Mouse (Mus musculus): ENCODE results near the gene Hs3st2. TPM values are rescaled to one million over a fixed set of nuclear protein-coding genes. Genes with fewer than 3 reads are reported as not detected.

The Hs3st2 gene
- polyA plus RNA-seq, 1 experiment from 2014 or later = 0.96 TPM

DNA sequence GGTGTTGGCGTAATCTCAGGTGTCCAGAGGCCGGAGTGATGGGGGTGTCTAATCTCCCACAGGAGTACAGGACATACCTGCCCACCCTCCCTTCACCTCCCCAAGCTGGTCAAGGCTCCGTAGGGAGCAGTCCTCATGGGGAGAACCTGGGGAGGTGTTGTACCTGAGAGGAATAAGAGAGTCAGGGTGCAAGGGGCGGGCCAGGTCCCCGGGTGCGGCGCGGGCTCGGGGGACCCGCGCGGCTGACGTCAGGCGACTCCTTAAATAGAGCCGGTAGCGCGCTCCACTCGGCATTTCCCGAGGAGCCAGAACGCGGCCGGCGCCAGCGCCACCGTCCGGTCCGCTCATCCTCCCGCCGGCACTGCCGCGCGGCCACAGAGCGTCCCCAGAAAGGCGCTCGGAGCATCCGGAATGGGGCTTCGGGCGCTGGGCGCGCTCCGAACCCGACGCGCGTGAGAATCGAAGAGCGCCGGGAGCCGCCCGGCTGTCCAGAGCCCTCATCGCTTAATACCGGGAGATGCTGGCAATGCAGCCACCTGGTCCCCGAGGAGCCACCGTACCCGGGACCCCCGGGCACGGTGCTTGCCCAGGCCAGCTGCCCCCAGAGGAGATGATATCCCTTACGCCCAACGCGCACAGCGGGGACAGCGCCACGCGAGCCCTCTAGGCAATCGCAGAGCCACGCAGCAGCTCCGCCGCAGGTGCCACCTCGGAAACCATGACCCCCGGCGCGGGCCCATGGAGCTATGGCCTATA, 503 bp downstream of the Hs3st2 start:
- Histone ChIP-seq H3K4me2 (peak overlapping the region; percentile 48), H3K36me3 (ENCODE audit: control insufficient read depth, insufficient read depth, low read length) (no peaks in the 10 kb centered on the region), H3K27me3 (replicated peaks; ENCODE audit: control insufficient read depth, insufficient read depth, low read length) (peaks cover 32% of the 10 kb centered on the region), H3K9me3 (ENCODE audit: control insufficient read depth, low read length) (no peaks in the 10 kb centered on the region), H3K27ac (ENCODE audit: low read depth, low read length) (no peak overlapping the region), H3K4me3 (ENCODE audit: low read depth, low read length) (peak overlapping the region; percentile 28), H3K9ac (ENCODE audit: low read depth, low read length) (no peak overlapping the region), H3K4me1 (replicated peaks; ENCODE audit: control insufficient read depth, insufficient read depth, low read length) (no peaks in the 10 kb centered on the region)
- 5% methylated on average over 72 of the region's 72 CpGs for WGBS
- no peak; the same call in 1 of the 2 replicates for ATAC-seq (replicated peaks; ENCODE audit: low FRiP score)
- peak; percentile 32 for DNase-seq (ENCODE audit: low spot score)

DNA sequence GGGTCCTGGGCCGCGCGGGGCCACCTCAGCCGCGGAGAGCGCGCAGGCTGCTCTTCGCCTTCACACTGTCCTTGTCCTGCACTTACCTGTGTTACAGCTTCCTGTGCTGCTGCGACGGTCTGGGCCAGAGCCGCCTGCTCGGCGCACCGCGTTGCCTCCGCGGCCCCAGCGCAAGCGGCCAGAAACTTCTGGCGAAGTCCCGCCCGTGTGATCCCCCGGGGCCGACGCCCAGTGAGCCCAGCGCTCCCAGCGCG, 1.0 kb downstream of the Hs3st2 start:
- H3K27me3 ChIP-seq (replicated peaks; ENCODE audit: control insufficient read depth, insufficient read depth, low read length) = peaks cover 32% of the 10 kb centered on the region
- H3K4me1 ChIP-seq (replicated peaks; ENCODE audit: control insufficient read depth, insufficient read depth, low read length) = no peaks in the 10 kb centered on the region
- ATAC-seq (replicated peaks; ENCODE audit: low FRiP score) = no peak
- H3K4me2 ChIP-seq = peak overlapping the region; percentile 48
- no peaks in the 10 kb centered on the region for H3K36me3 ChIP-seq (ENCODE audit: control insufficient read depth, insufficient read depth, low read length)
- DNase-seq (ENCODE audit: low spot score) = no peak
- no peaks in the 10 kb centered on the region for H3K9me3 ChIP-seq (ENCODE audit: control insufficient read depth, low read length)
- H3K9ac ChIP-seq (ENCODE audit: low read depth, low read length) = no peak overlapping the region
- H3K4me3 ChIP-seq (ENCODE audit: low read depth, low read length) = peak overlapping the region; percentile 28
- H3K27ac ChIP-seq (ENCODE audit: low read depth, low read length) = no peak overlapping the region
- under 1% methylated on average over 28 of the region's 28 CpGs for WGBS

DNA sequence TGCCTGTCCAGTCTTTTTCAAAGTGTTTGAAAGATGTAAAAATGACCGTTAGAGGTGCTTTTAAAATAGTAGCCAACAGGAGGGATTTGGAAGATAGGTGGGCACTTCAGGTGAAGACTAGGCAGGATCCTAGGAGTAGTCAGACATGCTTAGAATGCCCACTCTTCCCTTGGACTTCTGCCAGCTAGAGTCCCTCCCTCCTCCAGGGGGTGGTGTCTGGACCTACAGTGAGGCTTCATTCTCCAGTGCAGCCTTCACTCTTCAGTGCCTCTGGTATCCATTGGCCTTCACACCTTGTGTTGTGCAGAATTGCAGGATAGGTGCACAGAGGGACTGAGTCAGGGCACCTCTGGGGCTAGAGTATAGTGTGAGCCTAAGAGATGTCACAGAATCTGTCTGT, 2.2 kb downstream of the Hs3st2 start:
- no peak overlapping the region for H3K27ac ChIP-seq (ENCODE audit: low read depth, low read length)
- H3K36me3 ChIP-seq (ENCODE audit: control insufficient read depth, insufficient read depth, low read length) = no peaks in the 10 kb centered on the region
- H3K4me1 ChIP-seq (replicated peaks; ENCODE audit: control insufficient read depth, insufficient read depth, low read length) = no peaks in the 10 kb centered on the region
- no peak overlapping the region for H3K9ac ChIP-seq (ENCODE audit: low read depth, low read length)
- H3K4me2 ChIP-seq = no peak overlapping the region
- DNase-seq (ENCODE audit: low spot score) (no peak), ATAC-seq (replicated peaks; ENCODE audit: low FRiP score) (no peak)
- peaks cover 32% of the 10 kb centered on the region for H3K27me3 ChIP-seq (replicated peaks; ENCODE audit: control insufficient read depth, insufficient read depth, low read length)
- no peak overlapping the region for H3K4me3 ChIP-seq (ENCODE audit: low read depth, low read length)
- no peaks in the 10 kb centered on the region for H3K9me3 ChIP-seq (ENCODE audit: control insufficient read depth, low read length)
- WGBS = 81% methylated on average over 1 of the region's 1 CpGs

- Histone ChIP-seq H3K4me2 (no peak overlapping the region), H3K27ac (ENCODE audit: low read depth, low read length) (no peak overlapping the region), H3K4me3 (ENCODE audit: low read depth, low read length) (no peak overlapping the region), H3K9me3 (ENCODE audit: control insufficient read depth, low read length) (no peaks in the 10 kb centered on the region), H3K9ac (ENCODE audit: low read depth, low read length) (no peak overlapping the region), H3K4me1 (replicated peaks; ENCODE audit: control insufficient read depth, insufficient read depth, low read length) (no peaks in the 10 kb centered on the region), H3K27me3 (replicated peaks; ENCODE audit: control insufficient read depth, insufficient read depth, low read length) (peaks cover 32% of the 10 kb centered on the region), H3K36me3 (ENCODE audit: control insufficient read depth, insufficient read depth, low read length) (no peaks in the 10 kb centered on the region)
- DNase-seq (ENCODE audit: low spot score) (no peak), ATAC-seq (replicated peaks; ENCODE audit: low FRiP score) (no peak)
- 70% methylated on average over 2 of the region's 2 CpGs for WGBS
Measured at GRCm38 (mm10) chr7:121394875-121395274, 3.2 kb downstream of the Hs3st2 start.

- no peak overlapping the region for H3K27ac ChIP-seq (ENCODE audit: low read depth, low read length)
- H3K4me1 ChIP-seq (replicated peaks; ENCODE audit: control insufficient read depth, insufficient read depth, low read length) = no peaks in the 10 kb centered on the region
- H3K27me3 ChIP-seq (replicated peaks; ENCODE audit: control insufficient read depth, insufficient read depth, low read length) = no peaks in the 10 kb centered on the region
- H3K4me3 ChIP-seq (ENCODE audit: low read depth, low read length) = no peak overlapping the region
- H3K4me2 ChIP-seq = no peak overlapping the region
- no peaks in the 10 kb centered on the region for H3K36me3 ChIP-seq (ENCODE audit: control insufficient read depth, insufficient read depth, low read length)
- no peaks in the 10 kb centered on the region for H3K9me3 ChIP-seq (ENCODE audit: control insufficient read depth, low read length)
- WGBS = 83% methylated on average over 11 of the region's 11 CpGs
- ATAC-seq (replicated peaks; ENCODE audit: low FRiP score) (no peak), DNase-seq (ENCODE audit: low spot score) (no peak)
- no peak overlapping the region for H3K9ac ChIP-seq (ENCODE audit: low read depth, low read length)
Measured at GRCm38 (mm10) chr7:121410716-121411506, 19.3 kb downstream of the Hs3st2 start.

DNA sequence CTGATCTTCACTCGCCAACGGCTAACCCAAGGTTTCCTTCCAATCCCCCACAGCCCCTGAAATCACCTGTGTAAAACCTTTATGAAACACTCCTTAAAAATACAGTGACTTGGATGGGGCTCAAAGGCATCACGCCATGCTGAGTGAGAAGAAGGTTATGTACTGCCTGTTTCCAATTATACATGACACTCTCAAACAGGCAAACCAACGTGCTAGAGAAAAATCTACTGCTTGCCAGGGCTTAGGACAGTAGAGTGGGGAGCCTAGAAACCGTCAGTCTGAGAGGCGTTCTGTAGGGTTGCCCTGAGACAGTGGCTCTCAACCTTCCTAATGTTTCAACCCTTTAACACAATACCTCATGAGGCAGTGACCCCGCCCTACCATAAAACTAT, 19.8 kb downstream of the Hs3st2 start:
- no peak overlapping the region for H3K9ac ChIP-seq (ENCODE audit: low read depth, low read length)
- H3K4me2 ChIP-seq = no peak overlapping the region
- H3K36me3 ChIP-seq (ENCODE audit: control insufficient read depth, insufficient read depth, low read length) = no peaks in the 10 kb centered on the region
- no peak overlapping the region for H3K27ac ChIP-seq (ENCODE audit: low read depth, low read length)
- no peak overlapping the region for H3K4me3 ChIP-seq (ENCODE audit: low read depth, low read length)
- ATAC-seq (replicated peaks; ENCODE audit: low FRiP score) (no peak), DNase-seq (ENCODE audit: low spot score) (no peak)
- H3K27me3 ChIP-seq (replicated peaks; ENCODE audit: control insufficient read depth, insufficient read depth, low read length) = no peaks in the 10 kb centered on the region
- WGBS = 83% methylated on average over 7 of the region's 7 CpGs
- no peaks in the 10 kb centered on the region for H3K4me1 ChIP-seq (replicated peaks; ENCODE audit: control insufficient read depth, insufficient read depth, low read length)
- no peaks in the 10 kb centered on the region for H3K9me3 ChIP-seq (ENCODE audit: control insufficient read depth, low read length)

- no peaks in the 10 kb centered on the region for H3K36me3 ChIP-seq (ENCODE audit: control insufficient read depth, insufficient read depth, low read length)
- 75% methylated on average over 6 of the region's 6 CpGs for WGBS
- H3K4me1 ChIP-seq (replicated peaks; ENCODE audit: control insufficient read depth, insufficient read depth, low read length) = no peaks in the 10 kb centered on the region
- no peak overlapping the region for H3K27ac ChIP-seq (ENCODE audit: low read depth, low read length)
- DNase-seq (ENCODE audit: low spot score) (no peak), ATAC-seq (replicated peaks; ENCODE audit: low FRiP score) (no peak)
- no peak overlapping the region for H3K9ac ChIP-seq (ENCODE audit: low read depth, low read length)
- H3K27me3 ChIP-seq (replicated peaks; ENCODE audit: control insufficient read depth, insufficient read depth, low read length) = no peaks in the 10 kb centered on the region
- H3K4me3 ChIP-seq (ENCODE audit: low read depth, low read length) = no peak overlapping the region
- no peaks in the 10 kb centered on the region for H3K9me3 ChIP-seq (ENCODE audit: control insufficient read depth, low read length)
- H3K4me2 ChIP-seq = no peak overlapping the region
Measured at GRCm38 (mm10) chr7:121436884-121437283, 45.2 kb downstream of the Hs3st2 start.

GRCm38 (mm10) chr7:121441186-121441585, 49.5 kb downstream of the Hs3st2 start:
- no peaks in the 10 kb centered on the region for H3K36me3 ChIP-seq (ENCODE audit: control insufficient read depth, insufficient read depth, low read length)
- H3K27me3 ChIP-seq (replicated peaks; ENCODE audit: control insufficient read depth, insufficient read depth, low read length) = no peaks in the 10 kb centered on the region
- no peak overlapping the region for H3K9ac ChIP-seq (ENCODE audit: low read depth, low read length)
- H3K9me3 ChIP-seq (ENCODE audit: control insufficient read depth, low read length) = no peaks in the 10 kb centered on the region
- WGBS = 70% methylated on average over 5 of the region's 5 CpGs
- H3K4me1 ChIP-seq (replicated peaks; ENCODE audit: control insufficient read depth, insufficient read depth, low read length) = no peaks in the 10 kb centered on the region
- no peak overlapping the region for H3K4me3 ChIP-seq (ENCODE audit: low read depth, low read length)
- no peak overlapping the region for H3K4me2 ChIP-seq
- ATAC-seq (replicated peaks; ENCODE audit: low FRiP score) (no peak), DNase-seq (ENCODE audit: low spot score) (no peak)
- no peak overlapping the region for H3K27ac ChIP-seq (ENCODE audit: low read depth, low read length)

- Histone ChIP-seq H3K9me3 (ENCODE audit: control insufficient read depth, low read length) (no peaks in the 10 kb centered on the region), H3K27me3 (replicated peaks; ENCODE audit: control insufficient read depth, insufficient read depth, low read length) (no peaks in the 10 kb centered on the region), H3K4me1 (replicated peaks; ENCODE audit: control insufficient read depth, insufficient read depth, low read length) (no peaks in the 10 kb centered on the region), H3K4me3 (ENCODE audit: low read depth, low read length) (no peak overlapping the region), H3K9ac (ENCODE audit: low read depth, low read length) (no peak overlapping the region), H3K4me2 (no peak overlapping the region), H3K36me3 (ENCODE audit: control insufficient read depth, insufficient read depth, low read length) (no peaks in the 10 kb centered on the region), H3K27ac (ENCODE audit: low read depth, low read length) (no peak overlapping the region)
- no peak for ATAC-seq (replicated peaks; ENCODE audit: low FRiP score)
- 70% methylated on average over 7 of the region's 7 CpGs for WGBS
- DNase-seq (ENCODE audit: low spot score) = no peak
Measured at GRCm38 (mm10) chr7:121444336-121444735, 52.7 kb downstream of the Hs3st2 start.
